Mouse (Mus musculus): ENCODE data around the gene Kcnj6. TPM values are rescaled to one million over a fixed set of nuclear protein-coding genes. Genes with fewer than 3 reads are reported as not detected.

The Kcnj6 gene
- not detected for total RNA-seq (2021)
- long read RNA-seq, experiment 1, result 0 reads
- long read RNA-seq, experiment 2, result 0 reads

GRCm38 (mm10) chr16:94997340-94997849 lies at the start of gene Kcnj6:
Kcnj6 (minus strand) TSS chr16:94997701.
- DNase-seq, result no peak

DNA sequence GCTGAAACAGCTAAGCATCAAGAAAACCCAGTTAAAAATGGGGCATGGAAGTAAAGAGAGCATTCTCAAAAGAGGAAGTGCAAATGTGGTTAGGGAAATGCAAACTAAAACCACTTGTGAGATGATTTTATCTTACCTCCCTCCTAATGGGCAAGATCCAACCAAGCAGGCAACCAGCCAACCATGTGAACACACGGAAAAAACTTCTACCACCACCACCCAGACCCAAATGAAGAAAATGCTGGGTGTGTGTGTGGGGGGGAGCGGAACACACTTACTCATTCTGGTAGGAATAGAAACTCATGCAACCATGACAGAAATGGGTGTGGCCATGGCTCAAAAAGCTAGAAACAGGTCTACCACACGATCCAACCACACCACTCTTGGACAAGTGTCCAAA lies 12.4 kb upstream of the Kcnj6 start:
- no peak for DNase-seq

- DNase-seq, result no peak
Measured at GRCm38 (mm10) chr16:95004599-95004998, 7.1 kb upstream of the Kcnj6 start.

DNA sequence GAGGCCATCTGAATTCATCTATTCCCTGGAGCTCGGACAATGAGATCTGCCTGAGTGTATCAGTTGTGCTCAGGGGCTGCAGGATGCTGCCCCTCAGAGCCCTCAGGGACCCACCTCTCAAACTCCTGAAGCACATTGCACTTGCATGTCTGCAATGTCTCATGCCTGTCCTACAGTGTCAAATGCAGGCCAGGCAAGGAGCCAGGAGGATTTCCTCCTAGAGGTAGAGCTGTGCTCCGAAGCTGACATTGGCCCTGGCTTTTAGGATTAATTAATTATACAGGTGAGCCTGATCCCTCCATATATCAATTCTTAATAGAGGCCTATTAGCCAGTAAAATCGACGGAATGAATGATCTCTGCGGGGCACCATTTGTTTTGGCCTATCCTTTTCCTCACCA lies 2.0 kb upstream of the Kcnj6 start:
- no peak for DNase-seq

- DNase-seq, result no peak
Measured at GRCm38 (mm10) chr16:94999019-94999418, 1.5 kb upstream of the Kcnj6 start.

GRCm38 (mm10) chr16:94996791-94997281 lies 665 bp downstream of the Kcnj6 start:
- no peak for DNase-seq

- no peak for DNase-seq
Measured at GRCm38 (mm10) chr16:94995542-94996131, 1.9 kb downstream of the Kcnj6 start.

GRCm38 (mm10) chr16:94994924-94995323 lies 2.6 kb downstream of the Kcnj6 start:
- DNase-seq, result no peak

GRCm38 (mm10) chr16:94994148-94994547 lies 3.4 kb downstream of the Kcnj6 start:
- DNase-seq, result no peak

DNA sequence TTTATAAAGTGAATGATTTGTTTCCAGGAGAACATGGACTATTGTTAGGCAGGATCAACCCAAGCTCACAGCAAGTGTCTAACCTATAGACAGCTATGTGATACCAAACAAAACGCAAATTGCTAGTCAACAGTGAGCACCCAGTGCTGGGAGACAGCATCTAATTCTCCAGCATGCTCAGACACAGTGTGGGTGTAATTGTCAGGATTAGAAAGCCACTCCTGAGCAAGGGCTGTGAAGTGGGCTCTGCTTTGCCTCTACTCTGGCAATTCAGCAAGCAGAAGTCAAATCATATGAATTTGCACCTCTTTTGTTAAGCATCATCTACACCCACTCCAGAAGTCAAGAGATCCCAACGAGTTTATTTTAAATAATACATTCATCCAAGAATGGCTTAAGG lies 7.4 kb downstream of the Kcnj6 start:
- DNase-seq, result no peak

DNA sequence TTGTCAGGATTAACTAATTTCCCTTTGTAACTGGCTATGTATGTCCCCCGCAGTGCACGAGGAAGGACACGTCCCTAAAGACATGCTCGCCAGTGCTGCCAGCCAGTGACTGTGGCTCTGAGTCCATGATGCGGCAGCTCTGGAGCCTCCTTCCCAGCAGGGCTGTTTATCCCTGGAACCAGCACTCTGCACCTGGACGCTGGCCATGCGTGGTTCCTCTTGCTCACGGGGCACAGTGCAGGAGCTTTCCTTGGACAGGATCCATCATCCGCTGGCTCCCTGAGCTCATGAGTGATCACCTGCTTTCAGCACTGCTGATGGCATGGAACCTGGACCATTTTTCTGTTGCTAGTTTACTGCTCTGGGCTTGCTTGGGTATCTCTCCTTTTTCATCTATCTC lies 10.8 kb downstream of the Kcnj6 start:
- no peak for DNase-seq

DNA sequence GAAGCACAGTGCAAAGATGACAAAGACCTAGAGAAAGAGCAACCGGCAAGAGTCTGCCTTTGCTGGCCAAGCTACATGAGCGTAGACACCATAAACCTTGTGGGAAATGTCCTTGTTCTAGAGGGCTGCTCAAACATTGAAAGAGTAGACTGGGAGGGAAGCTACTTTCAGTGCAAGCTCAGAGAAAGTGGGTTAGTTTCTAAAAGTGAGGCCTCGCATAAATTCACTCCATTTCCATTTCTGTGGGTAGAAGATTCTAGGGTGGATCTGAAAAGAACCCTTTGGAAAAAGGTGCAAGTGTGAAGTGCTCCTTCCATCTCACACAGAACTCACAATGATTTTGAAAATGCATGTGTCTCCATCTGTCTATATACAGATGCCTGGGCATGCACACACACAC lies 13.2 kb downstream of the Kcnj6 start:
- DNase-seq, result no peak

- DNase-seq, result no peak
Measured at GRCm38 (mm10) chr16:94980374-94980773, 17.1 kb downstream of the Kcnj6 start.

DNA sequence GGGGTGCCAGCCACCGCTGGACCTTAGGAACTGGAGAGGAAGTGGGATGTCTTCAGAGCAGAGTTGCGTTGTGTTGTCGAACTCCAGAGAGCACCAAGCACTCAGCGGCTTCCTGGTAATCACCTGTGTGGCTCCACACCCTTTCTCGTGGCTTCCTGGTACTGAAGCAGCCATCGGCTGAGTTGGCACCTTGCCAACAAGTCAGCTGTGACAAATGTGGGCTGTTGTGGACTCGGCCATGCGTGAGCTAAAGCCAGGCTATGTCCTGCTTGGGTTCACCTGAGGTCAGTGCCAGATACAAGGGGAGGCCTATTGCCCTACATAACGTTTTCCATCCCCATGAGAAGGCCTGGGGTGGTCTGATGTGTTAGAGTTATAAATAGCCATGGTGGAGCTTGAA lies 18.0 kb downstream of the Kcnj6 start:
- no peak for DNase-seq

GRCm38 (mm10) chr16:94972080-94972855 lies 25.2 kb downstream of the Kcnj6 start:
- no peak for DNase-seq

GRCm38 (mm10) chr16:94968941-94969340 lies 28.6 kb downstream of the Kcnj6 start:
- no peak for DNase-seq

DNA sequence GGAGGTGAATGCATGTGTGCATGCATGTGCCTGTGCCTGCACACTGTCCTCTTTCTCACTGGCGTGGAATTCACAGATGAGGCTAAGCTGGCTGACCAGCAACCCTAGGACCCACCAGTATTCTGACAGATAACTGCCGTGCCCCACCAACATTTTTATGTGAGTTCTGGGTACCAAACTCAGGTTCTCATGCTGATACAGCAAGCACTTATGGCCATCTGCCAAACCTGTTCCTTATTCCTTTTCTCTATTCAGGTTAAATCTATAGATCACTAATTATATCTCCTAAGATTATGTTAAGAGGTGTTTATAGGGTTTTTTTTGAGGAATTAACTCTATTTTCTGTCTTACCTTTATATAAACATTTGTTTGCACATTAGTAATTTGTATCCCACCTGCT lies 29.0 kb downstream of the Kcnj6 start:
- DNase-seq, result no peak

GRCm38 (mm10) chr16:94957156-94957828 lies 40.2 kb downstream of the Kcnj6 start:
- DNase-seq, result no peak

DNA sequence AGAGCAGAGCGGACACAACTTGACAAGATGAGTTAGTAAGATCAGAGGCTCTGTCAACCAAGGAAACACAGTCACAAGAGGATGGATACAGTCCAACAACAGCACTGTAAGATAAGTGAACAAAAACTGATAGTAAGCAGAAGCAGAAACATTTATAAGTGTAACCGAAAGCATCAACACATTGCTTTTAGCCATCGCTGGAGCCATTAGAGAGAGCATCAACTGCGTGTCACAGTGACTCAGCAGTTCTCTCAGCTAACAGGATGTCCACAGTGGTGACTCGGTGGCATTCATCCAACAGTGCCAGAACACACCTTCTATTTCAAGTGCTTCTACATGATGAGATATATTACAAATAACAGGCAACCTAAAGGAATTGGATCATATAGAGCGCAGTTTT lies 41.1 kb downstream of the Kcnj6 start:
- DNase-seq, result no peak

DNA sequence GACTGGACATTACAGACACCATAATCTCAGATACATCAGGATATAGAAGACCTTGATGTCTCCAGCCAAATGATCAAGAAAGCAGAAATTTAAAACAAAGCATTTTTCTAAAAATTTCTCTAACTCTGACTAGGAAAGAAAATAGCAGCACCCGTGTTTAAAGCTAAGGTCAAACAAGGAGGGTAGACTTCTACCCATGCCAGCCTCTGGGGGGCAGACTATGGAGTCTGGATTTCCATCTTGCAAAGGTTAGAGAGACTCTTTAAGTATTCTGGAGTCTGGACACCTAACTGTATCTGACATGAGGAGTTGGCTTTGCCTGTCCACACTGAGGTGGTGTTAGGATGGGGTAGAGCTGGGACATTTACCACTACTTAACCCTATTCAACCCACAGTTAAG lies 44.2 kb downstream of the Kcnj6 start:
- no peak for DNase-seq

DNA sequence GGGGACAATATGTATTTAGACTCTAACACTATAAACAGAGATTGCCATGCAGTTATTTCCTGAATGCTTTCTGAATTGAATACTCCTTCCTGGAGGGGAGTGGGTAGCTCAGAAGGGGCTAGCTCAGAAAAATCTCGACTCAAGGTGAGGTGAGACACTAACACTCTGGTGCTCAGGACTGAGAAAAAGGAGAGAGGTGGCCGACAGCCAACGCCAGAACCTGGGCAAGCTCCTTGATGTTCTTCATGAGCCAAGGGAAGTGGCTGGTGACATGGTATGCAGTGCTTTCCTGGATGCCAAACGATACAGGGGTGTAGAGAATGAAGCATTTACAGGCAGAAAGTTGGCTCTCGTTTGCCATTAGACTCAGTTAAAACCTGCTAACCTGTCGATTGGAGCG lies 48.3 kb downstream of the Kcnj6 start:
- no peak for DNase-seq

DNA sequence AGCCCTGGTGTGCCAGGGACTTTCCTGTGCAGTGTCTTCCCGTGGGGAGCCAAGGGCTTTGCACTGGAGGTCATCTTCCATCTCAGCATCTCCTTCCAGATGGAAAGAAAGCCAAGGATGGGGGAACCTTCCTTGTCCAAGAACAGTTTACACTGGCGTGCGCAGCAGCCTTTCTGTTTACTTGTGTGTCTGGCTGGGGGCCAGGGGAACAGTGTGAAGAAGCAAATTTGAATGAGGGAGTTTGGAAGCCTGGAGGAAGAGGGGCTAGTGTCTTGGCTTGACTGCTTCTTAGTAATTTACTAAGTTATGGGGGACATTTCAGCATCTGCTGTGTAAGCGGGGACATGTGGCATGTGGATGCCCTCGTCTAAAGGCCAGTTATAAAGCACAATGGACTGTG lies 50.7 kb downstream of the Kcnj6 start:
- no peak for DNase-seq

GRCm38 (mm10) chr16:94932702-94933101 lies 64.8 kb downstream of the Kcnj6 start:
- no peak for DNase-seq

All from gastrocnemius, postnatal 25 days (tissue).